Mouse (Mus musculus): Measurements from ENCODE around the gene Spry1.

The Spry1 gene

GRCm38 (mm10) chr3:37641796-37642680 is 2.3 kb downstream of the Spry1 start:
- no peak for DNase-seq (ENCODE audit: low read depth)

GRCm38 (mm10) chr3:37642681-37643214 is 3.0 kb downstream of the Spry1 start:
- DNase-seq (ENCODE audit: low read depth), result no peak

- no peak for DNase-seq (ENCODE audit: low read depth)
These were observed 3.7 kb downstream of the Spry1 start for GRCm38 (mm10) chr3:37643411-37643810.

GRCm38 (mm10) chr3:37643903-37644302 is 4.2 kb downstream of the Spry1 start:
- DNase-seq (ENCODE audit: low read depth), result no peak

- no peak for DNase-seq (ENCODE audit: low read depth)
These were observed 5.3 kb downstream of the Spry1 start for GRCm38 (mm10) chr3:37645061-37645460.

- no peak for DNase-seq (ENCODE audit: low read depth)
These were observed 6.5 kb downstream of the Spry1 start for GRCm38 (mm10) chr3:37646221-37646620.

- no peak for DNase-seq (ENCODE audit: low read depth)
These were observed 7.5 kb downstream of the Spry1 start for GRCm38 (mm10) chr3:37647225-37647624.

- DNase-seq (ENCODE audit: low read depth), result no peak
These were observed 8.5 kb downstream of the Spry1 start for GRCm38 (mm10) chr3:37648244-37648643.

GRCm38 (mm10) chr3:37649281-37649680 is 9.5 kb downstream of the Spry1 start:
- no peak for DNase-seq (ENCODE audit: low read depth)

- no peak for DNase-seq (ENCODE audit: low read depth)
These were observed 12.8 kb downstream of the Spry1 start for GRCm38 (mm10) chr3:37652537-37652936.

- DNase-seq (ENCODE audit: low read depth), result peak; percentile 66
These were observed 14.4 kb downstream of the Spry1 start for GRCm38 (mm10) chr3:37653935-37654729.

- no peak for DNase-seq (ENCODE audit: low read depth)
These were observed 15.0 kb downstream of the Spry1 start for GRCm38 (mm10) chr3:37654787-37655186.

GRCm38 (mm10) chr3:37655933-37656633 is 16.3 kb downstream of the Spry1 start:
- DNase-seq (ENCODE audit: low read depth), result peak; percentile 45

GRCm38 (mm10) chr3:37657009-37657408 is 17.3 kb downstream of the Spry1 start:
- DNase-seq (ENCODE audit: low read depth), result no peak

- no peak for DNase-seq (ENCODE audit: low read depth)
These were observed 18.4 kb downstream of the Spry1 start for GRCm38 (mm10) chr3:37658155-37658554.

- DNase-seq (ENCODE audit: low read depth), result no peak
These were observed 19.9 kb downstream of the Spry1 start for GRCm38 (mm10) chr3:37659621-37660020.

- DNase-seq (ENCODE audit: low read depth), result no peak
These were observed 26.8 kb downstream of the Spry1 start for GRCm38 (mm10) chr3:37666291-37667118.

- no peak for DNase-seq (ENCODE audit: low read depth)
These were observed 27.3 kb downstream of the Spry1 start for GRCm38 (mm10) chr3:37667119-37667467.

GRCm38 (mm10) chr3:37667736-37668135 is 28.0 kb downstream of the Spry1 start:
- no peak for DNase-seq (ENCODE audit: low read depth)

GRCm38 (mm10) chr3:37668652-37669051 is 28.9 kb downstream of the Spry1 start:
- no peak for DNase-seq (ENCODE audit: low read depth)

GRCm38 (mm10) chr3:37669100-37669499 is 29.4 kb downstream of the Spry1 start:
- no peak for DNase-seq (ENCODE audit: low read depth)

Measured in naive thymus-derived CD4-positive, alpha-beta T cell, adult 2 months (primary cell).